Comparison of ENCODE assay signal across 18 mouse cellular contexts in the genomic region with DNA sequence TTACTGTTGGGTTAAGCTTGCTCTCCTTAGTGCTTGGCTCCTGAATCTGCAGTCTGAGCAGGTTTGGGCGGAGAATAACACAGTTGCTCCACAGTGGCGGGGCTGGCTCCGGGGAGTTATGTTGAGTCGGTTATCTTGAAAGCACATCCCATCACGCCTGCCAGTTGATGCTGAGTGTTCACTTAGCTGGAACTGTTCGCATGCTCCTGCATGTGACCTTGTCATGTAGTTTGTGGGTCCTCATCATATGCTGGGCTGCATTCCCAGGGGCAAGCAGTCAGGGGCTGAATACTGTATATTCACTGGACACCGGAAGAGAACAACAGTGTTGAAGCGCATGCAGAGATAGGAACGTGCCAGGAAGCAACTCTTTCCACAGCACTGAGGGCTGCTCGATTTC. TPM values are rescaled to one million over a fixed set of nuclear protein-coding genes. Genes with fewer than 3 reads are reported as not detected.
A peak's percentile ranks its signal among the peaks of the same experiment; 100 is the strongest.
DNase-seq lines count a peak whose midpoint lies in the region; ATAC-seq and TF ChIP-seq lines count a peak whose summit lies in the region.
"Had no signal": no experiment of that assay in that cellular context is flagged by ENCODE, and none has a peak within 500 bp of the region (broad histone marks: within the 10 kb centered on the region; RNA-seq: fewer than 3 reads in every experiment).

No protein-coding gene starts in this region.

- TF ChIP-seq CTCF in G1E (IDR thresholded peaks at IDR 0.05; ENCODE audit: low read depth, low read length) = no peak

- no peaks in the 10 kb centered on the region for H3K36me3 ChIP-seq in G1E (replicated peaks)
- H3K36me3 ChIP-seq: embryonic facial prominence, embryonic 13.5 days; forebrain, embryonic 12.5 days; kidney, embryonic 15.5 days had no signal

- peak; percentile 9; the same call in 1 of the 2 replicates for ATAC-seq in frontal cortex, adult (ENCODE audit: low TSS enrichment)
- ATAC-seq in G1E (ENCODE audit: extremely low read depth, insufficient number of reproducible peaks, low FRiP score, poor library complexity, severe bottlenecking) = no peak; the same call in 1 of the 2 replicates

- no peak for DNase-seq in frontal cortex, postnatal 25 days (ENCODE audit: low spot score in 2 of 2)
- peak; percentile 14 to 22 for DNase-seq in heart, postnatal 10 days
- no peak for DNase-seq in heart, adult 18-20 months
- peak; percentile 25 for DNase-seq in G1E (ENCODE audit: low spot score)
- DNase-seq in liver = peak; percentile 34
- no peak for DNase-seq in ovary, postnatal 36 days (ENCODE audit: low spot score)
- DNase-seq in gastrocnemius, adult 8-10 months (ENCODE audit: low spot score in 2 of 2) = no peak
- DNase-seq: cerebellum, adult 18-20 months; right cerebral cortex, postnatal 14 days had no signal

- peaks cover 8% of the 10 kb centered on the region; the same call in 1 of the 2 replicates for H3K27me3 ChIP-seq in G1E (ENCODE audit: insufficient read depth, low read length)
- H3K27me3 ChIP-seq: CH12.LX had no signal

- H3K4me3 ChIP-seq in G1E (ENCODE audit: low read depth, low read length) = peak overlapping the region; percentile 3; the same call in 1 of the 2 replicates
- H3K4me3 ChIP-seq: embryonic facial prominence, embryonic 13.5 days; forebrain, embryonic 12.5 days; kidney, embryonic 15.5 days had no signal

- intact Hi-C loops in heart, postnatal 10 days (cut with DNase I) = no loop called here

- H3K9me3 ChIP-seq in G1E (replicated peaks) = no peaks in the 10 kb centered on the region
- H3K9me3 ChIP-seq: embryonic facial prominence, embryonic 13.5 days; forebrain, embryonic 12.5 days; kidney, embryonic 15.5 days had no signal

- peaks cover 29% of the 10 kb centered on the region for H3K4me1 ChIP-seq in G1E (ENCODE audit: insufficient read depth, low read depth, low read length)

RNA-seq across cellular contexts. Expression of gene Tomm20l, which starts 1.8 kb away (rescaled TPM):
- total RNA-seq in heart, postnatal 10 days (2021) = 1 to 10 TPM in 1 of 2 experiments, under 1 TPM in 1; 0.50 to 1.8 TPM
- total RNA-seq in heart, adult 18-20 months (2021) = 1 to 10 TPM in 1 of 2 experiments, under 1 TPM in 1; 0.75 to 1.6 TPM
- not detected in 2 replicates for total RNA-seq in G1E (2014; fragmentation: Nextera tagmentation)
- not detected in 2 replicates for total RNA-seq in G1E (2017)
- not detected in 2 replicates for polyA plus RNA-seq in G1E (2012)
- total RNA-seq in gastrocnemius, adult 8-10 months (2022) = not detected
- total RNA-seq: CH12.LX; left cerebral cortex, adult 18-20 months had no signal
- polyA plus RNA-seq: embryonic facial prominence, embryonic 13.5 days; forebrain, embryonic 12.5 days; hindbrain, embryonic 11.5 days; intestine, embryonic 14.5 days; kidney, embryonic 15.5 days; urinary bladder, adult 2 months had no signal

RNA-seq across cellular contexts. Expression of gene Timm9, which starts 23.4 kb away (rescaled TPM):
- 10 to 100 TPM; 41.4 to 43.5 TPM for total RNA-seq in heart, postnatal 10 days (2021)
- 10 to 100 TPM; 28.8 to 35.2 TPM for total RNA-seq in heart, adult 18-20 months (2021)
- total RNA-seq in G1E (2014; fragmentation: Nextera tagmentation) (106 and 135 TPM in 2 replicates), G1E (2017) (123 and 131 TPM in 2 replicates)
- polyA plus RNA-seq in G1E (2012) = 24.6 and 41.9 TPM in 2 replicates
- total RNA-seq in gastrocnemius, adult 8-10 months (2022) = 10 to 100 TPM; 24.4 to 32.6 (median 26.6) TPM

RNA-seq across cellular contexts. Expression of gene 2700049A03Rik, which starts 23.6 kb away (rescaled TPM):
- 1 to 10 TPM; 4.0 to 4.8 TPM for total RNA-seq in heart, postnatal 10 days (2021)
- total RNA-seq in heart, adult 18-20 months (2021) = 1 to 10 TPM; 2.6 to 2.8 TPM
- total RNA-seq in G1E (2014; fragmentation: Nextera tagmentation) (43.6 and 52.9 TPM in 2 replicates), G1E (2017) (23.8 and 26.7 TPM in 2 replicates)
- polyA plus RNA-seq in G1E (2012) = 0.86 and 1.4 TPM in 2 replicates
- 1 to 10 TPM; 4.0 to 5.3 (median 4.2) TPM for total RNA-seq in gastrocnemius, adult 8-10 months (2022)

Comparison
In these comparisons a context has a peak if more than half of its experiments do, and no peak if none do; other contexts are left out.
1. DNase-seq: peak in heart, postnatal 10 days (2 of 2), G1E (single experiment) and liver (single experiment); none in frontal cortex, postnatal 25 days (0 of 2), heart, adult 18-20 months (0 of 2), ovary, postnatal 36 days (single experiment) and gastrocnemius, adult 8-10 months (0 of 2).